Mouse (Mus musculus) intestine, embryonic 16.5 days (tissue): ENCODE results near the gene Adam12. TPM values are rescaled to one million over a fixed set of nuclear protein-coding genes. Genes with fewer than 3 reads are reported as not detected.

Experiments used
- ATAC-seq: fragments of 200-750 bp; cut with Nextera tagmentation; 2 replicates; pipeline ENCODE4 v1.8.0; 2017; ENCODE audit warnings: moderate TSS enrichment, moderate library complexity
- H3K27ac ChIP-seq: fragments of 300-500 bp; sonication (generic); 2 replicates; pipeline ENCODE4 v1.5.1; 2014; ENCODE audit warnings: mild to moderate bottlenecking, low read length
- H3K27me3 ChIP-seq: fragments of 300-500 bp; sonication (generic); replicated peaks from 2 replicates; pipeline ENCODE4 v1.6.1; 2014; ENCODE audit warnings: low read length, control low read depth, mixed read lengths; ENCODE audit not compliant: control insufficient read depth, insufficient read depth
- H3K36me3 ChIP-seq: fragments of 300-500 bp; sonication (generic); 2 replicates; pipeline ENCODE4 v1.6.1; 2014; ENCODE audit warnings: low read length, control low read depth; ENCODE audit not compliant: control insufficient read depth, insufficient read depth
- H3K4me1 ChIP-seq: fragments of 300-500 bp; sonication (generic); 2 replicates; pipeline ENCODE4 v1.6.1; 2014; ENCODE audit warnings: low read length, control low read depth, mixed read lengths; ENCODE audit not compliant: control insufficient read depth, insufficient read depth
- H3K4me2 ChIP-seq: fragments of 300-500 bp; sonication (generic); 2 replicates; pipeline ENCODE4 v1.6.1; 2014; ENCODE audit warnings: low read depth, low read length, control low read depth
- H3K4me3 ChIP-seq: fragments of 300-500 bp; sonication (generic); 2 replicates; pipeline ENCODE4 v1.5.1; 2014; ENCODE audit warnings: mild to moderate bottlenecking, low read length
- H3K9ac ChIP-seq: fragments of 300-500 bp; sonication (generic); 2 replicates; pipeline ENCODE4 v1.6.1; 2014; ENCODE audit warnings: low read depth, low read length
- H3K9me3 ChIP-seq: fragments of 300-500 bp; sonication (generic); 2 replicates; pipeline ENCODE4 v1.6.1; 2016; ENCODE audit warnings: low read length, control low read depth; ENCODE audit not compliant: control insufficient read depth
- WGBS: fragments of 180-500 bp; shearing (Covaris S2); extraction: QIAGEN DNeasy Blood & Tissue Kit; methylation state at CpG from one replicate; pipeline ENCODE4 v1.1.7; 2014; 5-methylcytosine and 5-hydroxymethylcytosine counted together
- polyA plus RNA-seq: library from polyadenylated mRNA; unstranded; fragments of >200 nt; fragmentation: Nextera tagmentation; extraction: Ambion mirVana; gene quantifications from 2 replicates; pipeline ENCODE4 v1.2.1, GENCODE M21; 2015

Adam12 gene
- polyA plus RNA-seq, 1 experiment from 2014 or later = 3.0 TPM

- Histone ChIP-seq H3K4me1 (no peaks in the 10 kb centered on the region), H3K9ac (no peak overlapping the region), H3K4me3 (no peak overlapping the region), H3K27ac (no peak overlapping the region), H3K36me3 (no peaks in the 10 kb centered on the region), H3K4me2 (no peak overlapping the region), H3K27me3 (no peaks in the 10 kb centered on the region), H3K9me3 (no peaks in the 10 kb centered on the region)
- WGBS = 77% methylated on average over 9 of the region's 9 CpGs
- ATAC-seq = no peak
Observed at GRCm38 (mm10) chr7:134170180-134170910, 61.6 kb downstream of the Adam12 start.

GRCm38 (mm10) chr7:134169780-134170179 lies 62.2 kb downstream of the Adam12 start:
- Histone ChIP-seq H3K9ac (no peak overlapping the region), H3K27ac (no peak overlapping the region), H3K27me3 (no peaks in the 10 kb centered on the region), H3K4me3 (no peak overlapping the region), H3K4me1 (no peaks in the 10 kb centered on the region), H3K9me3 (no peaks in the 10 kb centered on the region), H3K4me2 (no peak overlapping the region), H3K36me3 (no peaks in the 10 kb centered on the region)
- no peak for ATAC-seq
- 73% methylated on average over 2 of the region's 2 CpGs for WGBS

- Histone ChIP-seq H3K9ac (no peak overlapping the region), H3K27ac (no peak overlapping the region), H3K9me3 (no peaks in the 10 kb centered on the region), H3K4me1 (no peaks in the 10 kb centered on the region), H3K4me3 (no peak overlapping the region), H3K36me3 (no peaks in the 10 kb centered on the region), H3K4me2 (no peak overlapping the region), H3K27me3 (no peaks in the 10 kb centered on the region)
- WGBS = 19% methylated on average over 3 of the region's 3 CpGs
- no peak for ATAC-seq
Observed at GRCm38 (mm10) chr7:134167586-134167985, 64.4 kb downstream of the Adam12 start.

- no peaks in the 10 kb centered on the region for H3K36me3 ChIP-seq
- H3K9me3 ChIP-seq = no peaks in the 10 kb centered on the region
- no peak overlapping the region for H3K4me2 ChIP-seq
- no peaks in the 10 kb centered on the region for H3K27me3 ChIP-seq
- ATAC-seq = no peak
- no peak overlapping the region for H3K27ac ChIP-seq
- no peak overlapping the region for H3K9ac ChIP-seq
- H3K4me3 ChIP-seq = no peak overlapping the region
- 92% methylated on average over 2 of the region's 2 CpGs for WGBS
- H3K4me1 ChIP-seq = no peaks in the 10 kb centered on the region
Observed at GRCm38 (mm10) chr7:134163751-134164150, 68.2 kb downstream of the Adam12 start.

GRCm38 (mm10) chr7:134162886-134163285 lies 69.1 kb downstream of the Adam12 start:
- 65% methylated on average over 6 of the region's 6 CpGs for WGBS

GRCm38 (mm10) chr7:134159608-134160007 lies 72.3 kb downstream of the Adam12 start:
- Histone ChIP-seq H3K27me3 (no peaks in the 10 kb centered on the region), H3K27ac (no peak overlapping the region), H3K9me3 (no peaks in the 10 kb centered on the region), H3K4me2 (no peak overlapping the region), H3K36me3 (no peaks in the 10 kb centered on the region), H3K4me1 (no peaks in the 10 kb centered on the region), H3K4me3 (no peak overlapping the region), H3K9ac (no peak overlapping the region)
- ATAC-seq = no peak
- 78% methylated on average over 7 of the region's 7 CpGs for WGBS

More at GRCm38 (mm10) chr7:134162886-134163285, 69.1 kb downstream of the Adam12 start:
- H3K27me3 ChIP-seq = no peaks in the 10 kb centered on the region
- H3K9me3 ChIP-seq = no peaks in the 10 kb centered on the region
- H3K4me1 ChIP-seq = no peaks in the 10 kb centered on the region
- H3K9ac ChIP-seq = no peak overlapping the region
- H3K4me3 ChIP-seq = no peak overlapping the region
- H3K27ac ChIP-seq = no peak overlapping the region
- H3K4me2 ChIP-seq = no peak overlapping the region
- no peak for ATAC-seq
- H3K36me3 ChIP-seq = no peaks in the 10 kb centered on the region

GRCm38 (mm10) chr7:134151330-134151729 lies 80.6 kb downstream of the Adam12 start:
- no peaks in the 10 kb centered on the region for H3K27me3 ChIP-seq
- no peaks in the 10 kb centered on the region for H3K36me3 ChIP-seq
- no peaks in the 10 kb centered on the region for H3K4me1 ChIP-seq
- H3K4me3 ChIP-seq = no peak overlapping the region
- H3K9ac ChIP-seq = no peak overlapping the region
- no peak for ATAC-seq
- 69% methylated on average over 4 of the region's 4 CpGs for WGBS
- H3K9me3 ChIP-seq = no peaks in the 10 kb centered on the region
- H3K4me2 ChIP-seq = no peak overlapping the region
- H3K27ac ChIP-seq = no peak overlapping the region

- H3K4me1 ChIP-seq = no peaks in the 10 kb centered on the region
- H3K27me3 ChIP-seq = no peaks in the 10 kb centered on the region
- no peak overlapping the region for H3K4me2 ChIP-seq
- no peaks in the 10 kb centered on the region for H3K36me3 ChIP-seq
- H3K4me3 ChIP-seq = no peak overlapping the region
- WGBS = 77% methylated on average over 8 of the region's 8 CpGs
- no peak overlapping the region for H3K9ac ChIP-seq
- ATAC-seq = no peak
- H3K9me3 ChIP-seq = no peaks in the 10 kb centered on the region
- H3K27ac ChIP-seq = no peak overlapping the region
Observed at GRCm38 (mm10) chr7:134150305-134150704, 81.6 kb downstream of the Adam12 start.

- H3K27ac ChIP-seq = no peak overlapping the region
- no peaks in the 10 kb centered on the region for H3K27me3 ChIP-seq
- no peak overlapping the region for H3K4me2 ChIP-seq
- 62% methylated on average over 6 of the region's 6 CpGs for WGBS
- ATAC-seq = no peak
- H3K9me3 ChIP-seq = no peaks in the 10 kb centered on the region
- H3K4me3 ChIP-seq = no peak overlapping the region
- no peak overlapping the region for H3K9ac ChIP-seq
- H3K4me1 ChIP-seq = no peaks in the 10 kb centered on the region
- H3K36me3 ChIP-seq = no peaks in the 10 kb centered on the region
Observed at GRCm38 (mm10) chr7:134149351-134149750, 82.6 kb downstream of the Adam12 start.

GRCm38 (mm10) chr7:134147561-134147960 lies 84.4 kb downstream of the Adam12 start:
- H3K4me2 ChIP-seq = no peak overlapping the region
- no peaks in the 10 kb centered on the region for H3K9me3 ChIP-seq
- H3K9ac ChIP-seq = no peak overlapping the region
- H3K27ac ChIP-seq = no peak overlapping the region
- H3K4me1 ChIP-seq = no peaks in the 10 kb centered on the region
- no peak overlapping the region for H3K4me3 ChIP-seq
- H3K27me3 ChIP-seq = no peaks in the 10 kb centered on the region
- 79% methylated on average over 3 of the region's 3 CpGs for WGBS
- ATAC-seq = no peak
- H3K36me3 ChIP-seq = no peaks in the 10 kb centered on the region
